Mouse (Mus musculus): ENCODE measurements at regions not wholly inside any gene's neighbourhood (a gene's known extent, or its start where the extent isn't known, plus 50 kb on each side); places are given as distances from the start of the nearest gene placed in this dataset.

GRCm38 (mm10) chr2:147292387-147293293 lies 69.1 kb upstream of the Pax1 start:
- Histone ChIP-seq H3K9ac (replicated peaks; ENCODE audit: low read length) (no peak overlapping the region), H3K4me2 (replicated peaks; ENCODE audit: low read depth, low read length) (no peak overlapping the region), H3K27me3 (ENCODE audit: insufficient read depth, low read length) (no peaks in the 10 kb centered on the region), H3K9me3 (ENCODE audit: low read length) (no peaks in the 10 kb centered on the region), H3K4me3 (ENCODE audit: low read length) (no peak overlapping the region), H3K36me3 (ENCODE audit: insufficient read depth, low read length) (no peaks in the 10 kb centered on the region), H3K4me1 (ENCODE audit: insufficient read depth, low read length) (no peaks in the 10 kb centered on the region), H3K27ac (ENCODE audit: low read length) (no peak overlapping the region)
- WGBS = 64% methylated on average over 11 of the region's 11 CpGs
- no peak for ATAC-seq (ENCODE audit: low FRiP score, low TSS enrichment)

GRCm38 (mm10) chr2:147283390-147283789 lies 78.3 kb upstream of the Pax1 start:
- no peaks in the 10 kb centered on the region for H3K9me3 ChIP-seq (ENCODE audit: low read length)
- no peak overlapping the region for H3K9ac ChIP-seq (replicated peaks; ENCODE audit: low read length)
- H3K27me3 ChIP-seq (ENCODE audit: insufficient read depth, low read length) = no peaks in the 10 kb centered on the region
- no peak overlapping the region for H3K27ac ChIP-seq (ENCODE audit: low read length)
- no peak for ATAC-seq (ENCODE audit: low FRiP score, low TSS enrichment)
- no peak overlapping the region for H3K4me2 ChIP-seq (replicated peaks; ENCODE audit: low read depth, low read length)
- H3K4me1 ChIP-seq (ENCODE audit: insufficient read depth, low read length) = no peaks in the 10 kb centered on the region
- WGBS = 67% methylated on average over 3 of the region's 3 CpGs
- H3K4me3 ChIP-seq (ENCODE audit: low read length) = no peak overlapping the region
- H3K36me3 ChIP-seq (ENCODE audit: insufficient read depth, low read length) = no peaks in the 10 kb centered on the region

- no peaks in the 10 kb centered on the region for H3K4me1 ChIP-seq (ENCODE audit: insufficient read depth, low read length)
- no peak overlapping the region for H3K4me3 ChIP-seq (ENCODE audit: low read length)
- no peaks in the 10 kb centered on the region for H3K9me3 ChIP-seq (ENCODE audit: low read length)
- H3K27ac ChIP-seq (ENCODE audit: low read length) = no peak overlapping the region
- ATAC-seq (ENCODE audit: low FRiP score, low TSS enrichment) = no peak
- H3K4me2 ChIP-seq (replicated peaks; ENCODE audit: low read depth, low read length) = no peak overlapping the region
- H3K9ac ChIP-seq (replicated peaks; ENCODE audit: low read length) = no peak overlapping the region
- no peaks in the 10 kb centered on the region for H3K36me3 ChIP-seq (ENCODE audit: insufficient read depth, low read length)
- no peaks in the 10 kb centered on the region for H3K27me3 ChIP-seq (ENCODE audit: insufficient read depth, low read length)
- WGBS = 84% methylated on average over 4 of the region's 4 CpGs
These were observed 83.6 kb upstream of the Nkx2-2 start for GRCm38 (mm10) chr2:147277636-147278035.

DNA sequence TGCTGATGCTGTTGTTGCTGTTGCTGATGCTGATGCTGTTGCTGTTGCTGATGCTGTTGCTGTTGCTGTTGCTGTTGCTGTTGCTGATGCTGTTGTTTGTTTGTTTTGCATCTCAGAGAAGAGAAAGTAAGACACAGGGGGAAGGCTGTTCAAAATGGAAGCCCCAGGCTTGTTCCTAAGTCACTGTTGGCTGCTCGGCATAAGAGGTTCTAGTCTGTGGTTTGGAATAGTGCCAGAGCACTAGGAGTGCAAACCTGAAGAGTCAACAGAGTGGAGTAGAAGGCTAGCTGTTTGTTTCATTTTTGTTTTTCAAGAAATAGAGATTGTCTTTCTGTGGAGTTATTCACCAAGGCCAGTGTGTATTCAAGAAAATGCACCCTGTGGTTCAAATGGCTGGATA lies 75.1 kb upstream of the Nkx2-2 start:
- H3K4me2 ChIP-seq (replicated peaks; ENCODE audit: low read depth, low read length) = no peak overlapping the region
- H3K36me3 ChIP-seq (ENCODE audit: insufficient read depth, low read length) = no peaks in the 10 kb centered on the region
- no peak overlapping the region for H3K4me3 ChIP-seq (ENCODE audit: low read length)
- H3K9me3 ChIP-seq (ENCODE audit: low read length) = no peaks in the 10 kb centered on the region
- WGBS = 65% methylated on average over 1 of the region's 1 CpGs
- ATAC-seq (ENCODE audit: low FRiP score, low TSS enrichment) = no peak
- no peak overlapping the region for H3K9ac ChIP-seq (replicated peaks; ENCODE audit: low read length)
- H3K27me3 ChIP-seq (ENCODE audit: insufficient read depth, low read length) = no peaks in the 10 kb centered on the region
- no peaks in the 10 kb centered on the region for H3K4me1 ChIP-seq (ENCODE audit: insufficient read depth, low read length)
- no peak overlapping the region for H3K27ac ChIP-seq (ENCODE audit: low read length)

DNA sequence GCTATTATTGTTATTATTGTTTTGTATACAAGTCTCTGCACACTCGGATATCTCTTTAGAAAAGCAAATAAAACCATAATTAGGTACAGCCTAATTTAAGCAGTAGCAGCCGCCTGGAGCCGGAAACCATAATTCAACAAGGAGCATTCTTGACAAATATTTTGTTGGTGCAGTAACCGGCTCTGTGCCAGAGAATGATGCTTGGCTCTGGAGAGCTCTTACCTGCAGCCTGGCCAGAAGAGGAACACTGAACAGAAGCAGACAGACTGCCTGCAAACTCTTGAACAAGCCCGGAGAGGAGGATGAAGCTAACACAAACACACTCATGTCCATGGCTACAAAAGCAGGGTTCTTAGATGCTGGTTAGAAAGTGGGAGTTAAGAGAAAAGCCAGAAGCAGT lies 73.9 kb upstream of the Nkx2-2 start:
- Histone ChIP-seq H3K9ac (replicated peaks; ENCODE audit: low read length) (no peak overlapping the region), H3K4me2 (replicated peaks; ENCODE audit: low read depth, low read length) (no peak overlapping the region), H3K27me3 (ENCODE audit: insufficient read depth, low read length) (no peaks in the 10 kb centered on the region), H3K27ac (ENCODE audit: low read length) (no peak overlapping the region), H3K9me3 (ENCODE audit: low read length) (no peaks in the 10 kb centered on the region), H3K4me1 (ENCODE audit: insufficient read depth, low read length) (no peaks in the 10 kb centered on the region), H3K4me3 (ENCODE audit: low read length) (no peak overlapping the region), H3K36me3 (ENCODE audit: insufficient read depth, low read length) (no peaks in the 10 kb centered on the region)
- no peak for ATAC-seq (ENCODE audit: low FRiP score, low TSS enrichment)
- WGBS = 57% methylated on average over 5 of the region's 5 CpGs

GRCm38 (mm10) chr2:147267257-147267656 lies 73.2 kb upstream of the Nkx2-2 start:
- WGBS = 94% methylated on average over 3 of the region's 3 CpGs
- H3K4me1 ChIP-seq (ENCODE audit: insufficient read depth, low read length) = no peaks in the 10 kb centered on the region

DNA sequence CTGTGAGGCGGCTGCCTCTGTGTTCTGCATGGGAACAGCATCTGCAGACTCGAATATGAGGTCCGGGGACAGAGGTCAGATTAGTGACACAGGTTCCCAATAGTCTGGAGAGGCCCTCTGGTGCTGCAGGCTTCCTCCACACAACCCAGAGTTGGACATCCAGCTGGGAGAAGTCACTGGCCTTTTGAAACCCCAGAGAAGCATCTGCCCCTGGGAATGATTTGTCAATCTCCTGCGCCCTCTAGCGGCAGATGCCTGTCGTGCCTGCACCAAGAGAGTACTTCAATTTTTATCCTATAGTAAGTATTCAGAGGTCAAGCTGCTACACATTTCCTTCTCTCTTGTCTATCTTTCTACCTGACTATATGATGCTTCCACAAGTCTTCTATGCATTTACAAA lies 62.7 kb upstream of the Nkx2-2 start:
- ATAC-seq (ENCODE audit: low FRiP score, low TSS enrichment) = peak; percentile 51
- H3K4me3 ChIP-seq (ENCODE audit: low read length) = no peak overlapping the region

More at GRCm38 (mm10) chr2:147267257-147267656, 73.2 kb upstream of the Nkx2-2 start:
- H3K27ac ChIP-seq (ENCODE audit: low read length) = no peak overlapping the region
- H3K27me3 ChIP-seq (ENCODE audit: insufficient read depth, low read length) = no peaks in the 10 kb centered on the region
- no peak overlapping the region for H3K9ac ChIP-seq (replicated peaks; ENCODE audit: low read length)
- no peaks in the 10 kb centered on the region for H3K36me3 ChIP-seq (ENCODE audit: insufficient read depth, low read length)
- no peak overlapping the region for H3K4me2 ChIP-seq (replicated peaks; ENCODE audit: low read depth, low read length)
- H3K9me3 ChIP-seq (ENCODE audit: low read length) = no peaks in the 10 kb centered on the region
- H3K4me3 ChIP-seq (ENCODE audit: low read length) = no peak overlapping the region
- ATAC-seq (ENCODE audit: low FRiP score, low TSS enrichment) = no peak

GRCm38 (mm10) chr2:147254944-147255343 lies 60.9 kb upstream of the Nkx2-2 start:
- Histone ChIP-seq H3K4me2 (replicated peaks; ENCODE audit: low read depth, low read length) (no peak overlapping the region), H3K27ac (ENCODE audit: low read length) (no peak overlapping the region), H3K4me3 (ENCODE audit: low read length) (no peak overlapping the region), H3K36me3 (ENCODE audit: insufficient read depth, low read length) (no peaks in the 10 kb centered on the region), H3K9ac (replicated peaks; ENCODE audit: low read length) (no peak overlapping the region), H3K27me3 (ENCODE audit: insufficient read depth, low read length) (peaks cover 4% of the 10 kb centered on the region; the same call in 1 of the 2 replicates), H3K4me1 (ENCODE audit: insufficient read depth, low read length) (no peaks in the 10 kb centered on the region), H3K9me3 (ENCODE audit: low read length) (no peaks in the 10 kb centered on the region)
- WGBS = 71% methylated on average over 3 of the region's 3 CpGs
- no peak for ATAC-seq (ENCODE audit: low FRiP score, low TSS enrichment)

More for the DNA sequence above, 62.7 kb upstream of the Nkx2-2 start:
- Histone ChIP-seq H3K27me3 (ENCODE audit: insufficient read depth, low read length) (peaks cover 4% of the 10 kb centered on the region; the same call in 1 of the 2 replicates), H3K4me2 (replicated peaks; ENCODE audit: low read depth, low read length) (no peak overlapping the region), H3K4me1 (ENCODE audit: insufficient read depth, low read length) (no peaks in the 10 kb centered on the region), H3K9me3 (ENCODE audit: low read length) (no peaks in the 10 kb centered on the region), H3K27ac (ENCODE audit: low read length) (no peak overlapping the region), H3K36me3 (ENCODE audit: insufficient read depth, low read length) (no peaks in the 10 kb centered on the region), H3K9ac (replicated peaks; ENCODE audit: low read length) (no peak overlapping the region)
- 21% methylated on average over 6 of the region's 6 CpGs for WGBS

DNA sequence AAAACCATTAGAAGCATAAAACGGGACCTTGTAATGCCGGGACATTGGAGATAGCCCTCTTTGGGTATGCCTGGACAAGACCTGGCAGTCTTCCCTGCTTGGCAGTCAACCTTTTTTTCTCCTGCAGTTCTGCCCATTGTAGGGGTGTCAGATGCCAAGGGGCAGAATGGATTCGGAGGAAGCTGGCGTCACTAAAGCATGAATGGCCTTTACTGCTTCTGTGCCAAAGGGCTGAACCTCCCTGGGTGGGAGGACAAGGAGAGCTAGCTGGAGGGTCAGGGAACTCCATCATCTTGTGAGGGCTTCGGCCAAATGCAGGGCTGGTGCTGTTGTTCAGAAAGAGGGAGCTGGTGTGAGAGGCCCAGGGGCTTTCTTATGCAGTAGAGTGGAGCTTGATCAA lies 60.1 kb upstream of the Nkx2-2 start:
- ATAC-seq (ENCODE audit: low FRiP score, low TSS enrichment) = no peak
- Histone ChIP-seq H3K4me3 (ENCODE audit: low read length) (no peak overlapping the region), H3K27ac (ENCODE audit: low read length) (no peak overlapping the region), H3K4me1 (ENCODE audit: insufficient read depth, low read length) (no peaks in the 10 kb centered on the region), H3K36me3 (ENCODE audit: insufficient read depth, low read length) (no peaks in the 10 kb centered on the region), H3K9me3 (ENCODE audit: low read length) (no peaks in the 10 kb centered on the region), H3K4me2 (replicated peaks; ENCODE audit: low read depth, low read length) (no peak overlapping the region), H3K9ac (replicated peaks; ENCODE audit: low read length) (no peak overlapping the region), H3K27me3 (ENCODE audit: insufficient read depth, low read length) (peaks cover 4% of the 10 kb centered on the region; the same call in 1 of the 2 replicates)
- 47% methylated on average over 5 of the region's 5 CpGs for WGBS

DNA sequence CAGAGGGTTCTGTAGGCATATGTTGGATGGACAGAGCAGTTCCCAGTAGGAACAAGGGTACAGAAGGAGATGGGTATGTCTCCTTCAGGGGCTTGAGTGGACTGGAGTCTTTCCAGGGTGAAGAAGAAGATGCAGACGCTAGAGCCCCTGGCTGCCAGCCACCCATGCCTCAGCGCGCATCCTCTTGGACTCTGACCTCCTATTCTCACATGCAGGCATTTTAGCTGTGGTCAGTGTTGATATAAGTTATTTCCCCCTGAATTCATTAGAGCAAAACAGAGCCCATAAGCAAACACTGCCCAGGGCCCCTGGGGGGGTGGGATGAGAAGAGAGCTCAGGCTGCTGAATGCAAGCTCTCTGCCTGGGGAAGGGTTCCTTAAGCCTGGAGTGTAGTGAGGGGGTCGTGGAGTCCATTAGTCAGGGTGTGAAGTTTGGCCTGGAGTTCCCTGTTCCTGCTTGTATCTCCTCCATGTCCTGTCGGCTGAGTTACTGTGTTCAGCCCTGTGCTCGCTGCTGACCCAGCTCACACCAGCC lies 54.0 kb upstream of the Nkx2-2 start:
- peak; percentile 54 for ATAC-seq (ENCODE audit: low FRiP score, low TSS enrichment)
- H3K27me3 ChIP-seq (ENCODE audit: insufficient read depth, low read length) = no peaks in the 10 kb centered on the region

More for the DNA sequence above, 54.0 kb upstream of the Nkx2-2 start:
- no peak overlapping the region for H3K4me3 ChIP-seq (ENCODE audit: low read length)
- no peaks in the 10 kb centered on the region for H3K4me1 ChIP-seq (ENCODE audit: insufficient read depth, low read length)
- 67% methylated on average over 6 of the region's 6 CpGs for WGBS
- no peak overlapping the region for H3K27ac ChIP-seq (ENCODE audit: low read length)
- H3K4me2 ChIP-seq (replicated peaks; ENCODE audit: low read depth, low read length) = no peak overlapping the region
- no peak overlapping the region for H3K9ac ChIP-seq (replicated peaks; ENCODE audit: low read length)
- no peaks in the 10 kb centered on the region for H3K36me3 ChIP-seq (ENCODE audit: insufficient read depth, low read length)
- H3K9me3 ChIP-seq (ENCODE audit: low read length) = no peaks in the 10 kb centered on the region
